Mouse (Mus musculus): ENCODE measurements around the gene Slc35d3. TPM values are rescaled to one million over a fixed set of nuclear protein-coding genes. Genes with fewer than 3 reads are reported as not detected.

The Slc35d3 gene
- polyA plus RNA-seq, 1 experiment from 2014 or later: 1.1 TPM

DNA sequence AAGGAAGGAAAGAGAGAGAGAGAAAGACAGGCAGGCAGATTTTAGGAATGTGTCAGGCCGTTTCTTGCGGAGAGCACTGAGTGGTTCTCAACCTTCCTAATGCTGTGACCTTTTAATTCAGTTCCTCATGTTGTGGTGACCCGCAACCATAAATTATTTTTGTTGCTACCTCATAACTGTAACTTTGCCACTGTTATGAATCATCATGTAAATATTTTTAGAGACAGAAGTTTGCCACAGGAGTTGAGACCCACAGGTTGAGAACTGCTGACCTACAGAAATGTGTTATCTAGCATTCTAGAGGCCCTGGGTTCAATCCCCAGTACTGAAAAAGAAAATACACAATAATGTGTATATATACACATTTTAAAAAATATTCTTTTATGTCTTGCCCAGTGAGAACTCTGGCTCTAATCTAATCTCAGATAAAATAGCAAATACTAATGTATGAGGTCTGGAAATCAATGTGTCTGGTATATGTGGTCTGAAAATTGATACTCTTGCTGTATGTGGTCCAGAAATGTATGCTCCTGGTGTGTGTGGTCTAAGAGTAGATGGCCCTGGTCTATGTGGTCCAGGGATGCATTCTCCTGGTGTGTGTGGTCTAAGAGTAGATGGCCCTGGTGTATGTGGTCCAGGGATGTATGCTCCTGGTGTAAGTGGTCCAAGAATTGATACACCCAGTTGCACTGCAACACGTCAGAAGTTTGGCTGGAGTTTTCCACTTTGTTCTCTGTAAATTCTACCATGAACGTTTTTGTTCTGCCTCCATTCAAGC, 20.0 kb downstream of the Slc35d3 start:
- Histone ChIP-seq H3K9ac (no peak overlapping the region), H3K9me3 (replicated peaks) (no peaks in the 10 kb centered on the region), H3K4me3 (replicated peaks) (no peak overlapping the region), H3K4me1 (no peaks in the 10 kb centered on the region), H3K36me3 (no peaks in the 10 kb centered on the region), H3K27ac (no peak overlapping the region), H3K27me3 (no peaks in the 10 kb centered on the region), H3K4me2 (no peak overlapping the region)
- 70% methylated on average over 5 of the region's 5 CpGs for WGBS
- ATAC-seq (replicated peaks; ENCODE audit: low FRiP score): no peak

DNA sequence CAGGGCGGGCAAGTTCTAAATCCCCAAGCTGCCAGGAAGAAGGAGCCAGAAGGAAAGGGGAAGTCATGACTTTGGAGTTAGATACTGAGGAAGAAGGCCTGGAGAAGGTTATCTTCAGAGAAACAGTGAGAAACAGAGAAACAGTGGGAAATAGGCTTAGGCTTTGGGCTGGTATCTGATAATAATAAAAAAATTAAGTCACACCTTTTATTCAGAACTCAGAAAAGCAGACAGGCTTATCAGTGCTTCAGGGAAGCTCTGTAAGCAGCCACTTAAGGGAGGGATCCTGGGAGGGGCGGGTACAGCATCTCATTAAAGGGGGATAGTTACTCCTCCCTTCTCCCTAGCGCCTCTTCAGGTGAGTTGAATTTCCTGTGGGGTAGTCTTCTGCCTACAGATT, 30.3 kb downstream of the Slc35d3 start:
- H3K9ac ChIP-seq: no peak overlapping the region
- H3K9me3 ChIP-seq (replicated peaks): no peaks in the 10 kb centered on the region
- ATAC-seq (replicated peaks; ENCODE audit: low FRiP score): no peak
- no peaks in the 10 kb centered on the region for H3K27me3 ChIP-seq
- H3K4me3 ChIP-seq (replicated peaks): no peak overlapping the region
- no peaks in the 10 kb centered on the region for H3K36me3 ChIP-seq
- H3K4me1 ChIP-seq: no peaks in the 10 kb centered on the region
- no peak overlapping the region for H3K27ac ChIP-seq
- WGBS: 74% methylated on average over 3 of the region's 3 CpGs
- no peak overlapping the region for H3K4me2 ChIP-seq

DNA sequence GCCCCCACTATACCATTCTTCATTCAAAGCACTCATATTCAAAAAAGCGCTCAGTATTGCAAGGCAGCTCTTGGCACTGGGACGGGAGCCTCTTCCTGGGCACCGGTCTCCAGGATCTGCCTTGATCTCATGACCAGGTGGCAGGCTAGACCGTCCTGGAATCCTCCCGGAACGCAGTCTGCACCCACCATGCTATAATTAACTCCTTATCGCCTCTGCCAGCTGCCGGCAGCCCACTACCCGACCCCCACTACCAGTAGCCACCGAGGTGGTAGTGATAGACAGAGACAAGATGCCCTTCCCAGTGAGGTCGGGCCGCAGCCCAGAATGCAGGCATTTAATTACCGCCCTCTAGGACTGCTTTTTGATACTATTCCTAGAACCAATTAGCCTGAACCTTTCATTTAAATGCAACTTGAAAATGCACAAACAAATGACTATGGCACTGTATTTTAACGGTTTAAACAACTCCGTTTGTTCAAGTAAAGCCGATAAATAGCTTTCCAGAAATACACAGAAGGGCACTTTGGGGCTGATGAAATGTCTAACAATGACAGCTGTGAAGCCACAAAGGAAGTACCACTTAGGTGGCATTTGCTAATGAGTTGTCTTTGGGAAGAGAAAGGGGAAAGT, 32.4 kb downstream of the Slc35d3 start:
- Histone ChIP-seq H3K9me3 (replicated peaks) (no peaks in the 10 kb centered on the region), H3K27me3 (no peaks in the 10 kb centered on the region), H3K36me3 (no peaks in the 10 kb centered on the region), H3K9ac (no peak overlapping the region), H3K4me2 (no peak overlapping the region), H3K27ac (no peak overlapping the region), H3K4me1 (no peaks in the 10 kb centered on the region), H3K4me3 (replicated peaks) (no peak overlapping the region)
- no peak for ATAC-seq (replicated peaks; ENCODE audit: low FRiP score)
- 60% methylated on average over 16 of the region's 16 CpGs for WGBS

DNA sequence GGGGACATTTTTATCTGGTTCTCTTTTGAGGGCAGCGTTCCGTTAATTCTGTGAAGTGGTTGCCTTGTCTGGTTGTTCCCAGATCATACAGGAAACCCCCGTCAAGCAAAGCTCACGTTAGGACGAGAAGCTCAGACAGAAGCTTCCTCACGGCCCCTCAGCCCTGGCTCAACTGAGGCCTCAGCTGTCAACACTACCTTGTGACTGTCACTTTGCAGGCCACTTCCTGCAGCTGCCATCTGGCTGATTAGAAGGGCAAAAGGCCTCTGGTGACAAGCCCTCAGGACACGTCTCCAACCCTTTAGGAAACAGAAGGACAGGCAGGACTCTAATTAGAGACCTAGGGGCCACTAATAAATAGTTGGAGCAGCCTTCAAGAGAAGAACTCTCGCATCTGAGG, 35.9 kb downstream of the Slc35d3 start:
- Histone ChIP-seq H3K9ac (no peak overlapping the region), H3K9me3 (replicated peaks) (no peaks in the 10 kb centered on the region), H3K4me2 (no peak overlapping the region), H3K36me3 (no peaks in the 10 kb centered on the region), H3K27me3 (peaks cover 4% of the 10 kb centered on the region; the same call in 1 of the 2 replicates), H3K27ac (no peak overlapping the region), H3K4me1 (no peaks in the 10 kb centered on the region), H3K4me3 (replicated peaks) (no peak overlapping the region)
- 29% methylated on average over 8 of the region's 8 CpGs for WGBS
- no peak for ATAC-seq (replicated peaks; ENCODE audit: low FRiP score)

DNA sequence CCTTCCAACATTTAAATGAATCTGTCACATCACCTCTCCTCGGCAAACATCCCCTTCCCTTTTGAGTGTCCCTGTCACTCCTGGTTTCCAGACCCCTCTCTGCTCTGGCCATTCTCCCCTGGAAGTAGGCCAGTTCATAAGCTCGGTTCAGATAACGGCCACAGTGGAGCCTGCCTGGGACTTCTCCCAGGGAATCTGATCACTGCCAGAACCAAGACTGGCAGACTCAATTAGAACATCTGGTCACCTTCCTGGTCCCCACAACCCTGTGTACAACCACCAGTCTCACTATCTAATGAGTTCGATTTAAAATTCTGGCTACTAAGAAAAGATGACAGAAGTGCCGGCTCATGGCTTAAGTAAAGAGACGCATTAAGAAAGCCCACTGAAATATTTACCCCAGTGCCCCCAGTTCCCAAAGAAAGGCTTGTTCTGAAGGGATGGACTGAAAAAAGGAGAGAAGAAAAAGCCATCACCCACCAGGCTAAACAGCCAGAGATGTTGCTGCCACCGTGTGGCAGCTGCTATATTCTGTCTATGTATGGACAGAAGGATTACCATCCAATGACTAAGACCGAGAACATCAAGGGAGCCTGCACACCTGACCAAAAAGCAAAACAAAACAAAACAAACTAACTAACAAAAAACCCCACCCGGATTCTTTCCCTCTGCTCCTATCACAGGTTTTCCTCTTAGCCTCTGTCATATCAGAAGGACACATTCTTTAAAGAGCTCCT, 39.7 kb downstream of the Slc35d3 start:
- H3K4me3 ChIP-seq (replicated peaks): no peak overlapping the region
- no peaks in the 10 kb centered on the region for H3K36me3 ChIP-seq
- no peak overlapping the region for H3K9ac ChIP-seq
- H3K4me2 ChIP-seq: no peak overlapping the region
- no peak overlapping the region for H3K27ac ChIP-seq
- H3K27me3 ChIP-seq: peaks cover 4% of the 10 kb centered on the region; the same call in 1 of the 2 replicates
- WGBS: 60% methylated on average over 9 of the region's 9 CpGs
- ATAC-seq (replicated peaks; ENCODE audit: low FRiP score): no peak
- no peaks in the 10 kb centered on the region for H3K4me1 ChIP-seq
- H3K9me3 ChIP-seq (replicated peaks): no peaks in the 10 kb centered on the region

DNA sequence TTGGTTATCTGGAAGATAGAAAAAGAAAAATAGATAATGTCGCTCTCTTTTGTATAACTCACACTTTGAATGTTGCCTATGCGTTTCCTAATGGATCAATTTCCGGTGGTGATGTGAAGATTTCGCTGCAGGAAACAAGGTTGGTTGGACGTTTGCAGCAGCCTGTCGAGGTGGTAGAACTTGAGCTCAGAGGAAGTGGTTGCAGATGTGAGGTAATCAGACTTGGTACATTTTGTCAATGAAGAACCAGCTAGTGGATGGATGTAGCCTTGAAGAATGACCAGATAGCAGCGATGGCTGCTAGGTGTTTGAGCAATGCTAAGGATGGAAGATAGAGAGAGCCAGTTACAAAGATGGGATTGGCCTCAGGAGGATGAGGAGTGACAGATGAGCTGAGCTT, 46.5 kb downstream of the Slc35d3 start:
- H3K4me1 ChIP-seq: no peaks in the 10 kb centered on the region
- H3K9me3 ChIP-seq (replicated peaks): no peaks in the 10 kb centered on the region
- WGBS: 84% methylated on average over 7 of the region's 7 CpGs
- H3K4me2 ChIP-seq: no peak overlapping the region
- no peak overlapping the region for H3K4me3 ChIP-seq (replicated peaks)
- no peak overlapping the region for H3K9ac ChIP-seq
- no peak for ATAC-seq (replicated peaks; ENCODE audit: low FRiP score)
- no peaks in the 10 kb centered on the region for H3K27me3 ChIP-seq
- no peaks in the 10 kb centered on the region for H3K36me3 ChIP-seq
- no peak overlapping the region for H3K27ac ChIP-seq

DNA sequence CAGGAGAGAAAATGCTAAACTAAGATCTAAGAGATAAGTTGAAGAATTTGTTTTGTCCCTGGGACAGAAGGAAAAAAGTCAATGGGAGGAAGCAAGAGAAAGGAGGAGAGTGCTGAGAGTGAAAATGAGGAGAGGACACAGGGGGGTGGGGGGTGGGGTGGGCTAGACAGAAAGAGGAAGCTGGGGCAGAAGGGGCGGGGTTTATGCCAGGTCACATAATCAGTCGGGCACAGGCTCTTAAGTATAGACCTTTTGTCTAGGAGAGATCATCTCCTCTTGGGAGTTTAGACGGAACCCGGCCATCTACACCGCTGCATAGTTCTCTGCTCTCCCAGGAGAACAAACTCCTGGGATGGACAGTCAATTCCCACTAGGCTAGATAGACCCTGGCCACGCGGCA, 48.3 kb downstream of the Slc35d3 start:
- Histone ChIP-seq H3K9me3 (replicated peaks) (no peaks in the 10 kb centered on the region), H3K4me2 (no peak overlapping the region), H3K4me1 (no peaks in the 10 kb centered on the region), H3K4me3 (replicated peaks) (no peak overlapping the region), H3K27me3 (no peaks in the 10 kb centered on the region), H3K9ac (no peak overlapping the region), H3K27ac (no peak overlapping the region), H3K36me3 (no peaks in the 10 kb centered on the region)
- WGBS: 85% methylated on average over 7 of the region's 7 CpGs
- no peak for ATAC-seq (replicated peaks; ENCODE audit: low FRiP score)

Other genes with a start within 250 kb of the Slc35d3 start
- not detected in 2 replicates for gene Il22ra2, start 229.5 kb downstream of the Slc35d3 start, polyA plus RNA-seq (2015; fragmentation: Nextera tagmentation; extraction: Ambion mirVana)
- 0.14 TPM in 1 of 2 replicates, not detected in the other for gene Il20ra, start 138.9 kb downstream of the Slc35d3 start, polyA plus RNA-seq (2015; fragmentation: Nextera tagmentation; extraction: Ambion mirVana)
- gene Pex7, start 56.2 kb upstream of the Slc35d3 start, polyA plus RNA-seq (2015; fragmentation: Nextera tagmentation; extraction: Ambion mirVana): 36.0 and 38.2 TPM in 2 replicates
- 2.7 and 3.0 TPM in 2 replicates for gene Map3k5, start 83.0 kb upstream of the Slc35d3 start, polyA plus RNA-seq (2015; fragmentation: Nextera tagmentation; extraction: Ambion mirVana)